8 mouse cellular contexts compared by ENCODE assay signal in the genomic region with DNA sequence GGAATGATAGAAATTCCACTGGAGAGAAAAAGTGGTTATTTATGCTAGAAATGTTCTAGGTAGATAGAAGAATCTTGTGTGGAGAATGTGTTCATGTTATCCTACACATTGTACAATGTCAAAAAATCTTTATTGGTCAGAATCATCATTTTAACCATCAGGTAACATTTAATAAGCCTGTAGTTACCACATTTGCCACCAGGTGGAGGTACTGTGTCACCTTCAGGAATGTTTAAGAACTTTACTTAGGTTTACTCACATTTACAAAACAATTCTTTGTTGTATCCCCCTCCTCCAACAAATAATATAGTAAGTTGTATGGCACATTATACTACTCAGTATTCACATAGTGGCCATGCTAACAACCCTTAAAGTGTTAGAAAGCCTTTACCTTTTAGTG. TPM values are rescaled to one million over a fixed set of nuclear protein-coding genes. Genes with fewer than 3 reads are reported as not detected.
A peak's percentile ranks its signal among the peaks of the same experiment; 100 is the strongest.
DNase-seq lines count a peak whose midpoint lies in the region; ATAC-seq and TF ChIP-seq lines count a peak whose summit lies in the region.

No protein-coding gene starts in this region.

- no peak for ATAC-seq in intestine, postnatal 0 days
- ATAC-seq in intestine, embryonic 16.5 days = no peak

- intact Hi-C loops in left cerebral cortex, postnatal 4 days (cut with DNase I) = no loop called here

- DNase-seq in urinary bladder, postnatal 14 days (ENCODE audit: low spot score) = peak; percentile 52
- no peak for DNase-seq in urinary bladder, adult 18-20 months (ENCODE audit: low spot score in 2 of 2)
- peak; percentile 61 to 66 for DNase-seq in cerebellum, postnatal 14 days
- DNase-seq in left cerebral cortex, postnatal 4 days = peak; percentile 8
- no peak for DNase-seq in adrenal gland, adult 2 months
- no peak for DNase-seq in midbrain, embryonic 10.5 days (ENCODE audit: low spot score)

- no peaks in the 10 kb centered on the region for H3K4me1 ChIP-seq in intestine, postnatal 0 days (replicated peaks; ENCODE audit: control insufficient read depth, insufficient read depth, low read length)
- H3K4me1 ChIP-seq in intestine, embryonic 16.5 days (ENCODE audit: control insufficient read depth, insufficient read depth, low read length) = no peaks in the 10 kb centered on the region
- no peaks in the 10 kb centered on the region for H3K4me1 ChIP-seq in midbrain, embryonic 10.5 days

- peaks cover 53% of the 10 kb centered on the region for H3K36me3 ChIP-seq in intestine, postnatal 0 days (ENCODE audit: control insufficient read depth, insufficient read depth)
- peaks cover 8% of the 10 kb centered on the region for H3K36me3 ChIP-seq in intestine, embryonic 16.5 days (ENCODE audit: control insufficient read depth, insufficient read depth, low read length)
- peaks cover 89% of the 10 kb centered on the region for H3K36me3 ChIP-seq in midbrain, embryonic 10.5 days

- H3K4me2 ChIP-seq in intestine, postnatal 0 days (replicated peaks; ENCODE audit: low read depth) = no peak overlapping the region
- no peak overlapping the region for H3K4me2 ChIP-seq in intestine, embryonic 16.5 days (ENCODE audit: low read depth, low read length)

- H3K9ac ChIP-seq in intestine, postnatal 0 days (ENCODE audit: low read depth, low read length) = no peak overlapping the region
- no peak overlapping the region for H3K9ac ChIP-seq in intestine, embryonic 16.5 days (ENCODE audit: low read depth, low read length)

- no peak overlapping the region for H3K27ac ChIP-seq in intestine, postnatal 0 days (ENCODE audit: low read depth, low read length)
- H3K27ac ChIP-seq in intestine, embryonic 16.5 days (ENCODE audit: low read length) = no peak overlapping the region
- no peak overlapping the region for H3K27ac ChIP-seq in midbrain, embryonic 10.5 days (replicated peaks)

- H3K4me3 ChIP-seq in intestine, postnatal 0 days (ENCODE audit: low read depth, low read length) = no peak overlapping the region
- no peak overlapping the region for H3K4me3 ChIP-seq in intestine, embryonic 16.5 days (ENCODE audit: low read length)
- H3K4me3 ChIP-seq in midbrain, embryonic 10.5 days = no peak overlapping the region

- peak; percentile 80 for TF ChIP-seq CTCF in intestine, postnatal 0 days (IDR thresholded peaks at IDR 0.05; ENCODE audit: low read depth)

- no peaks in the 10 kb centered on the region for H3K27me3 ChIP-seq in intestine, postnatal 0 days (replicated peaks; ENCODE audit: control insufficient read depth, insufficient read depth, low read length)
- no peaks in the 10 kb centered on the region for H3K27me3 ChIP-seq in intestine, embryonic 16.5 days (replicated peaks; ENCODE audit: control insufficient read depth, insufficient read depth, low read length)
- H3K27me3 ChIP-seq in midbrain, embryonic 10.5 days (ENCODE audit: low read depth, poor library complexity, severe bottlenecking) = no peaks in the 10 kb centered on the region

- H3K9me3 ChIP-seq in intestine, postnatal 0 days (ENCODE audit: control insufficient read depth) = no peaks in the 10 kb centered on the region
- no peaks in the 10 kb centered on the region for H3K9me3 ChIP-seq in intestine, embryonic 16.5 days (ENCODE audit: control insufficient read depth, low read length)
- H3K9me3 ChIP-seq in midbrain, embryonic 10.5 days (replicated peaks) = no peaks in the 10 kb centered on the region

RNA-seq across cellular contexts. Expression of a gene that starts 44.3 kb away (rescaled TPM):
- polyA plus RNA-seq in intestine, postnatal 0 days (2015; fragmentation: Nextera tagmentation; extraction: Ambion mirVana) = 7.0 and 8.7 TPM in 2 replicates
- 15.6 and 19.8 TPM in 2 replicates for polyA plus RNA-seq in intestine, embryonic 16.5 days (2015; fragmentation: Nextera tagmentation; extraction: Ambion mirVana)
- total RNA-seq in left cerebral cortex, postnatal 4 days (2021) = 10 to 100 TPM; 25.8 to 26.3 TPM
- 10 to 100 TPM; 24.6 TPM for total RNA-seq in adrenal gland, adult 2 months (2021)
- polyA plus RNA-seq in adrenal gland, adult 2 months (2012; rRNA removed) = 1.8 and 2.1 TPM in 2 replicates
- 23.1 and 28.5 TPM in 2 replicates for polyA plus RNA-seq in midbrain, embryonic 10.5 days (2016; fragmentation: Nextera tagmentation; extraction: Ambion mirVana)

Comparison
In these comparisons a context has a peak if more than half of its experiments do, and no peak if none do; other contexts are left out.
1. DNase-seq: peak in urinary bladder, postnatal 14 days (single experiment), cerebellum, postnatal 14 days (2 of 2) and left cerebral cortex, postnatal 4 days (single experiment); none in urinary bladder, adult 18-20 months (0 of 2), adrenal gland, adult 2 months (single experiment) and midbrain, embryonic 10.5 days (single experiment).